Mouse (Mus musculus) olfactory bulb, adult 2 months (tissue): Measurements from ENCODE around the gene Commd3. TPM values are rescaled to one million over a fixed set of nuclear protein-coding genes. Genes with fewer than 3 reads are reported as not detected.

Experiments
- H3K27ac ChIP-seq: fragments of 200-500 bp; 2 replicates; pipeline ENCODE4 v1.5.1; 2012; ENCODE audit warnings: low read depth, low read length; ENCODE audit not compliant: insufficient read depth
- H3K4me1 ChIP-seq: fragments of 200-500 bp; 2 replicates; pipeline ENCODE4 v1.6.1; 2012; ENCODE audit warnings: low read length; ENCODE audit not compliant: control insufficient read depth, insufficient read depth
- H3K4me3 ChIP-seq: fragments of 200-500 bp; 2 replicates; pipeline ENCODE4 v1.5.1; 2012; ENCODE audit warnings: mild to moderate bottlenecking, low read depth, low read length, moderate library complexity; ENCODE audit not compliant: insufficient read depth
- CTCF ChIP-seq: fragments of 200-500 bp; IDR thresholded peaks from 2 replicates; pipeline ENCODE4 v1.5.1; 2012; ENCODE audit warnings: low read depth, mild to moderate bottlenecking, low read length, moderate library complexity; ENCODE audit not compliant: insufficient read depth
- POLR2A ChIP-seq: fragments of 200-500 bp; IDR thresholded peaks from 2 replicates; pipeline ENCODE4 v1.6.1; 2012; ENCODE audit warnings: mild to moderate bottlenecking, low read depth, low read length, moderate library complexity; ENCODE audit not compliant: insufficient read depth
- WGBS: fragments of 180-500 bp; shearing (Covaris S2); methylation state at CpG from one replicate; pipeline ENCODE4 v1.1.7; 2018; 5-methylcytosine and 5-hydroxymethylcytosine counted together
- polyA plus RNA-seq: library from polyadenylated mRNA; stranded (reverse); fragments of >200 nt; gene quantifications from 2 replicates; pipeline ENCODE4 v1.2.4, GENCODE M21; 2012; ENCODE audit warnings: low replicate concordance; ENCODE audit not compliant: missing spikeins, insufficient read depth, insufficient read length

Commd3 gene
- polyA plus RNA-seq, 1 experiment: 558 TPM

DNA sequence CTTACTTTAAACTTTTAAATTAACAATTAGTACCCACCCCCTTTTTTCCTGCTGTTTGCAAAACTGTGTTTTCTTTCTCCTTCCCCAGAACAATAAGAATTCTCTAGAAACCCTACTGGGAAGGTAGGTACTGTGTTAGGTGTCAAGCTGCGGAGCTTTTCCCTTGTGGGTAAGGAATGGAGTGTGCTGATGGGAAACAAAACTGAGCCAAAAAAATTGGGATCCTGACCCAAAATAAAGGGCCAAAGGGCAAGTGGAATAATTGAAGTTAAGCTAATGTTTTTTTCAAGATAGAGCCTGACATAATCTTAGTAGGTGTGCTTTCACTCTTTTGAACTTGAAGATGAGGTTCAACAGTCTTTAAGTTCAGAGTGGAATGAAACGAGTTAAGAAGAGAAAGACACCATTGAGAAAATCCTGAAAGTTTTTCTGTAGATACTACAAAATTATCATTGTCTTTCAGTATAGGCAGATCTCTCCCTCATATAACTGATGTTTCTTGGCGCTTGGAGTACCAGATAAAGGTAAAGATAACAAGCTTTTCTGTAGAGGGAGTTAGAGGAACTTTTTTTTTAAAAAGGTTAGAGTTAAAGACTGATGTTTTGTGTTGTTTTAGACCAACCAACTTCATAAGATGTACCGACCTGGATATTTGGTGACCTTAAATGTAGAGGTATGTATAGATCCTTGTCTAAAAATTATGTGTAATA, 2.2 kb downstream of the Commd3 start:
- TF ChIP-seq CTCF (no peak), POLR2A (no peak)
- Histone ChIP-seq H3K27ac (no peak overlapping the region), H3K4me1 (peaks cover 6% of the 10 kb centered on the region; the same call in 1 of the 2 replicates), H3K4me3 (no peak overlapping the region)
- WGBS: 90% methylated on average over 4 of the region's 4 CpGs

DNA sequence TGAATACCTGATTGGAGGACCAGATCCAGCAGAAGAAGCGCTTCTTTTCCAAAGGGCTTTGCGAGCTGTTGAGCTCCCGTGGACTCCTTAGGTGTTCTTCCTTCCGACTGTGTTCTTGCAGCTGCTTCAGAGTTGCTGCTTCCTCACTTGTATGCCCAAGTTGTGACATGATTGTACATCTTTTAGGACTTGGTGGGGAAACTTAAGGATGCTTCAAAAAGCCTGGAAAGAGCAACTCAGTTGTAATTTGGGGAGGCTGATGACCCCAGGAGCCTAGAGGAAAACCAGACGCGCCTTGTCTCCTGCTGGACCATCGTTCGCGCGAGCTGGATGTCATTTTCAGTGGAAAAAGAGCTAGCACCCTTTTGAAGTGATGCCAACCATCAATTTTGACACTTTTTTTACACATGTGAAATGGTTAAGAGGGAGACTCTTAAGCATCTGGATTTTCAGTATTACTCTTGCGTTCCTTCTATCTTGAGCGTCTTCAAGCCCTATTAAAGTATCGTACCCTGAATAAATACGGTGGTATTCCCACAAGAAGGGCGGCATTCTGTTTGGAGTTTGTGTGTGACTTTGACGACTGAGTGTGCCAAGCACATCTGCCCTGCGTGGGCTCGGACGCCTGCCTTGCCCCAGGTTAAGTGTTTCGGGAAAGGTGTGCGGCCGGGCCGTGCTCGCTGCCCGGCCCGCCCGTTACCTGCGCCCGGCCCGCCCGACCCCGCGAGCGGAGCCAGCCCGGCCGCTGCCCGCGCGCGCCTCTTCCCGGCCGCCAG, 3.7 kb downstream of the Commd3 start:
- 21% methylated on average over 42 of the region's 42 CpGs for WGBS
- Histone ChIP-seq H3K27ac (peak overlapping the region; percentile 60; the same call in 1 of the 2 replicates), H3K4me3 (peak overlapping the region; percentile 54), H3K4me1 (peaks cover 6% of the 10 kb centered on the region; the same call in 1 of the 2 replicates)
- TF ChIP-seq CTCF: no peak
- TF ChIP-seq POLR2A: no peak

DNA sequence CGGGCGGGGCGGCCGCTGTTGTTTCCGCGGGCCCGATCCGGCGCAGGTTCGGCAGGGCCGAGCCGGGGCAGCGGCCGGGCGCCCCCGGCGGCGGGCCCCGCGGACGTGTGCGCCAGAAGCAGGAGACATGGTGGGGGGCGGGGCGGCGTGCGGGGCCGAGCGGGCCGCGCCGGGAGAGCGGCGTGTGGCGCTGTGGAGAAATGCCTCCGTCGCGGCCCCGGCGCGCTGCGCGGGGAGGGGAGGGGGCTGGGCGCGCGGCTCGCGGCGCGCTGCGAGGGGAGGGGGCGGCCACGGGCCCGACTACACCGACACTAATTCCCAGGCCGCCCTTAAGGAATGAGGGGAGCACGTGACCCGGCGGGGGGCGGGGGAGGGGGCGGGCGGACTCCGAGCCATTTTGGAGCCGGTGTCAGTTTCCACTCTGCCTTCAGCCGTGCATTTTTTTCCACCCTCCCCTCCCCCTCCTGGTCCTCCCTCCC, 4.3 kb downstream of the Commd3 start:
- TF ChIP-seq POLR2A (no peak), CTCF (no peak)
- Histone ChIP-seq H3K4me3 (peak overlapping the region; percentile 54), H3K4me1 (peaks cover 11% of the 10 kb centered on the region), H3K27ac (peak overlapping the region; percentile 60; the same call in 1 of the 2 replicates)
- 4% methylated on average over 50 of the region's 64 CpGs for WGBS

DNA sequence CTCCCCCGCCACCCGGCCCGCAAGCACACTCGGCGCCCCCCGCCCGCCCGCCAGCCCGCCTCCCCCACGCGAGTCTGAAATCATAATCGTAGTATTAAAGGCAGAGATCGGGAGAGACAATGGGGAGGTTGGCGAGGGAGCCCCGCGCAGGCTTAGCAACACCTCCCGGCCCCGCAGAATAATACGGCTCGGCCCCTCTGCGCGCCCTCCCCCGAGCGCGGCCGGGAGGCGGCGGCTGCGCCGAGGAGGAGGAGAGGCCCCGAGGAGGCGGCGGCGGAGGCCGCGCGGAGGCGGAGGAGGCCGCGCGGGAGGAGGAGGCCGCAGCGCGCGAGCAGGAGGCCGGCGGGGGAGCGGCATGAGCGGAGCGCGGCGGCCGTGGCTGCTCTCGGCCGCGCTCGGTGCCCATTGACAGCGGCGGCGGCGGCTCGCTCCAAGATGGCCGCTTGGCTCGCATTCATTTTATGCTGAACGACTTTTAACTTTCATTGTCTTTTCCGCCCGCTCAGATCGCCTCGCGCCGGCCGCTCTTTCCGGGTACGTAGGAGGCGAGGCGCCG, 4.8 kb downstream of the Commd3 start, which contains the start of gene Bmi1:
Bmi1 (plus strand) TSS at position 83 of the 556 bp plus-strand sequence.
- H3K4me1 ChIP-seq: peaks cover 11% of the 10 kb centered on the region
- H3K27ac ChIP-seq: peak within 1 kb of the TSS; percentile 85
- WGBS: under 1% methylated on average over 56 of the region's 77 CpGs
- H3K4me3 ChIP-seq: peak within 1 kb of the TSS; percentile 70
- TF ChIP-seq POLR2A: 0 out of 2 replicates have a peak, but pooled peaks have one; percentile 48
- TF ChIP-seq CTCF: no peak

GRCm38 (mm10) chr2:18677631-18678471, 5.7 kb downstream of the Commd3 start:
- peaks cover 11% of the 10 kb centered on the region for H3K4me1 ChIP-seq
- TF ChIP-seq POLR2A: no peak
- no peak for TF ChIP-seq CTCF
- H3K4me3 ChIP-seq: peak overlapping the region; percentile 70
- 0 out of 2 replicates have a peak overlapping the region, but pooled peaks have one; percentile 8 for H3K27ac ChIP-seq
- 18% methylated on average over 55 of the region's 55 CpGs for WGBS

- 94% methylated on average over 2 of the region's 2 CpGs for WGBS
- peaks cover 11% of the 10 kb centered on the region for H3K4me1 ChIP-seq
- H3K27ac ChIP-seq: no peak overlapping the region
- no peak for TF ChIP-seq POLR2A
- no peak for TF ChIP-seq CTCF
- no peak overlapping the region for H3K4me3 ChIP-seq
Measured at GRCm38 (mm10) chr2:18679701-18680100, 7.5 kb downstream of the Commd3 start.

GRCm38 (mm10) chr2:18680501-18680900, 8.3 kb downstream of the Commd3 start:
- Histone ChIP-seq H3K27ac (no peak overlapping the region), H3K4me3 (no peak overlapping the region), H3K4me1 (peaks cover 11% of the 10 kb centered on the region)
- no peak for TF ChIP-seq CTCF
- TF ChIP-seq POLR2A: no peak
- 12% methylated on average over 4 of the region's 4 CpGs for WGBS

DNA sequence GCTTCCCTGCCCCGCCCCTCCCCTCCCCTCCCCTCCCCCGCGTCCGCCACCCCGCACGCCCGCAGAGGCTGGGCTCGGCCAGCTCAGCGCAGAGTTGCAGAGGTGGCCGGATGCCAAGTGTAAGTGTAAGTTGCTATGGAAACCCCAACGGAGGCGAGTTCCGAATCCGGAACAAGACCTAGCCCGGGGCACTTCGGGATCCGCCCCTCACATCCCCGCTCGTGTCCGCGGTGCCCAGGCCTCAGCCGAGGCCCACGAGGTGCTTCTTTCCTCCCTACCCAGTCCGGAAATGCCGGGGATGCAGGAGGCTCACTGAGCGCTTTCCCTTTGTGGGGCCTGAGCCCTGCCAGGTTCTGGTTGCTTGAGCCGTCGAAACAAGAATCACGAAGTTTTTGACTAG, 8.8 kb downstream of the Commd3 start:
- no peak for TF ChIP-seq CTCF
- 0 out of 2 replicates have a peak, but pooled peaks have one; percentile 12 for TF ChIP-seq POLR2A
- Histone ChIP-seq H3K4me3 (peak overlapping the region; percentile 25), H3K27ac (no peak overlapping the region), H3K4me1 (peaks cover 7% of the 10 kb centered on the region)
- WGBS: 15% methylated on average over 29 of the region's 29 CpGs
